Mouse (Mus musculus) kidney, postnatal 36 days (tissue): Measurements from ENCODE around the gene Pxdn.
A peak's percentile ranks its signal among the peaks of the same experiment; 100 is the strongest.

Experiments used
- DNase-seq, 2 experiments: peaks; one replicate each; pipeline ENCODE4 v3.0.0; 2021 to 2022; ENCODE audit warnings: mixed read lengths in 2 of 2

Pxdn gene

DNA sequence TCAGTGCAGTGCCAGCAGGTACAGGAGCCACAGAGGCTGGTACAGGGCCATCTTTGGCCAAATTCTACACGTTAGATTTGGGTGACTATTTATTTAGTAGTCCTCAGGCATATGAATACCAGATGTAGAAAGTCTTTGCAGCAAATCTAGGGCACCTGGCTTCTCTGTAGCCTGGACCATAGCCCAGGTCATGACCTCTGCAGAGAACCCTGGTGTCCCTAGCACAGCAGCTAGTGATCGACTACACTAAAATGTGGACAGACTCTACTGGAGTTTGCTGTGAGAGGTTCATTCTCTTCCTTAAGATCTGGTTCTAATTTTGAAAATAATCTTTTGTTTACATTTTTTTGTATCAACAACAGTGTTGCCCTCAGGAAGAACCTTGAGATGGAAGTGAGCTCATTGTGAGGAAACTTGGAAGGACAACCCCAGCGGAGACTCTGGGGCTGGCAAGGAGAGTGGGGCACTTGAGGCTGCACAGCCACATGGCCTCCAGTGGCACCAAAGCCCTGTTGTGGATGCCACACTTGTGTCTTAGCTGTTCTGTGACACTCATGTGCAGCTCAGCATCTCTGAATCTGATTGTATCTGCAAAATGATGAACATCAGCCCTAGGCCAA lies 90.4 kb downstream of the Pxdn start:
- no peak for DNase-seq

DNA sequence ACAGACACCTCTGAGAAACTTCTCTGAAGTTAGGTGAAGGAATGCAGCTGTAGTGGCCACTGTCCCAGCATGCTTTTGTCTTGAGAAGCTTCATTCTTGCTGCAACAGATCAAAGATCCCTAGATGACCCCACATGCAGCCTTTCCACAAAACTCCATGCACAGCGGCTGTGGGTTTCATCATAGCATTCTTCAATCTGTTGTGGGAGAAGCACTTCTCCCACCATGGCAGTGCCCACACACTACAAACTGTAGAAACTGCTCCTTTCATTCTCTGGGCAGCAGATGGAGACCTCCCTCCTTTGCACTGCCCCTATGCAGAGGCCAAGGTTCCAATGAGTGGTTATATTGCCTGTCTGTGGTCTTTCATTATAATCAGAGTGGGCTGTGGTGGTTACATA lies 91.7 kb downstream of the Pxdn start:
- no peak for DNase-seq

- no peak for DNase-seq
Measured at GRCm38 (mm10) chr12:30030571-30030970, 93.2 kb downstream of the Pxdn start.

DNA sequence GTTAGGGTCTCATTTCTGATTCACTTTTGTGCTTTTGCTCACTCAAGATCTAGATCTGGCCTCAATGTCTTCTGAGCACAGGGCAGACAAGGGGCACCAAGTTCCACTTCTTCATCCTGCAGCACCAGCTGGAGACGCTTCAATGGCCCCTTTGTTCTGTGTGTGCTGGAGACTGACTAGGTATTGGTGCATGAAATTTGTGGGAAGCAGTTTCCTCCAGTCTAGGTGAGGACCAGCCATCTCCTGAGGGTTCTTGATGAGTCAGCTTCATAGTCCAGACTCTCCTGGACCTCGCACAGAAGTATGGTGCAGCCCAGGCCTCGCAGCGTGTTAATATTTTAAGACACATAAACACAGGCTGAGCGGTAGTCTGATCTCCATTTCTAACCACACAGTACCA lies 97.3 kb downstream of the Pxdn start:
- DNase-seq: no peak

GRCm38 (mm10) chr12:30035406-30035805 lies 98.0 kb downstream of the Pxdn start:
- no peak for DNase-seq

DNA sequence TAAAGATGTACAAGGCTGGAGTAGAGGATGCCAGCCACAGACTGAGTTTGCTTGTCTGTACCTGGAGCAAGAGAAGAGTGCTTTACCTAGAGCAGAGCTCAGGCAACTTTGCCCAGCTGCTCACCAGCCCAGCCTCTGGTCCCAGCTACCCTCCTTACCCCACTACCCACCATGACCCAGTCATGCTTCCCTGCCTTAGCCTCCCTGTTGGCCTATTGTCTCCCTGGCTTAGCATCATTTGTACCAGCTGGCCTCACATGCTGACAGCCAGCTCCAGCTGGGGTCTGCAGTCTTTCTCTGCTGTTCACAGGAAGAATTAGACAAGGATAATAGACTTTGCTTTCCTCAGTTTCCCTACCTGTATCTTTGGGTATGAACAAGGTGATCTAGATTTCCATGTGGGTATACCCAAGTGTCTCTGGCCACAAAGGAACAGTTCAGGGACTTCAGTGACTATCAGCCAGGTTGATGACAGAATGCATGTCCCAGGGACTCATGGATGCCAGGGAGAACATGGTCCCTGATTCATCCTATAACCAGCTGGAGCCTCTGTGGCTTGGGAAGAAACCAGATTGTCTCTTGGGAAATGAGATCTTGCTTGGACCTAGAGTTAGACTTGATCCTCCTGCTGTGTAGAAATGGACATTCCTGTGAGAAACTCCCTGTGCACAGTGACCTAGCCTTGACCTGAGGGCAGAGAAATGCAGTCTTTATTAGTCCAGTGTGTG lies 98.6 kb downstream of the Pxdn start:
- DNase-seq: no peak

DNA sequence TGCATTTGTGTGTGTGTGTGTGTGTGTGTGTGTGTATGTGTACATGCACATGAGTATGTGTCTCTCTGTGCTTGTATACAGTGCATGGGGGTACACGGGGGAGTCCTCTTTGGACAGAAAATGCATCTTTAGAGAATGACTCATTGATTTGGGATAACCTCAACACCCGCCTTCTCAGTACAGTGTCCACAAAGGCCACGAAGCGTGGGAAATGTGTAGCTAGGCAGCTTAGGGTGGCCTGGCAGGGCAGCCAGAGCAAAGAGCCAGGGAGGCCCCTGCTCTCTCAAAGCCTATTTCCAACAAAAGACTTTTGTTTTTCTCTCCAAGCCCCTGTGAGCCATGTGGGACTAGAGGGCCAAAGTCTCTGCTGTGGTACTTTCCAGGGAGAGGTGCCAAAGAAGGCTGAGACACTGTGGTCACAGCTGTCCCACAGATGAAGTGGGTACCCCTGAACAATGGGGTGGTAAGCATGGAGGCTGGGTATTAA lies 99.2 kb downstream of the Pxdn start:
- DNase-seq: no peak

DNA sequence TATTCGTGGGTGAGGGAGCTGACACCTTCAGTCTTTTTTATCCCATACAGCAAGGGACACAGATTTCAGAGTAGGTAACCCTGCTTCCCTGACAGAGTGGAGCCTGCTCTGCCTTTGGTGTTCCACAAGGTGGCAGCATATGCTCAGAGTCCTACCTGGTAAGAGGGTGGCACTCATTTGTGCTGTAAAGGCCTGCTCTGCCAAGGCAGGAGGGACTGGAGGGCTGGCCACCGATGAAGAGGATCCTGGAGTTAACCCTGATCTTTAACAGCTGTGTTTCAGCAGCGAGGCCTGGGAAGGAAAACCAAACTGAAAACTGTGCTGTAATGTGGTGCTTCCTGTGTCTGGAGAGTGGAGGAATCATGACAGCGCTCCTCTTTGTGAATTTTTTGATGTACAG lies 102.2 kb downstream of the Pxdn start:
- peak; percentile 57 to 69 for DNase-seq

- DNase-seq: peak; percentile 65 to 77
Measured at GRCm38 (mm10) chr12:30040150-30040549, 102.7 kb downstream of the Pxdn start.

DNA sequence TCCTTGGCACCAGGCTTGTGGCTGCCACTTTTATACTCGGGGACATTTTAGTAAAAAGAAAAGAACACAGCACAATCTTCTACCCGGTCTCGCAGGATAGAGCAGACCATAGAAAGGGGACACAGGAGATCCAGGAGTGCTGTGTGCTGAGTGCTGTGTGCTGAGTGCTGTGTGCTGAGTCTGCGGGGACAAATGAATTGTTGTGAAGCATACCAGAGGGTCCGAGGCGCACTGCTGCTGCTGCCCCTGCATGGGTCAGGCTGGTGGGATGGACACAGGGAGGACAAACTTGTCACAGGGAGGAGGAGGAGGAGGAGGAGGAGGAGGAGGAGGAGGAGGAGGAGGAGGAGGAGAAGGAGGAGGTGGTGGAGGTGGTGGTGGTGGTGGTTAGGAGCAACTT lies 111.4 kb downstream of the Pxdn start:
- no peak for DNase-seq

DNA sequence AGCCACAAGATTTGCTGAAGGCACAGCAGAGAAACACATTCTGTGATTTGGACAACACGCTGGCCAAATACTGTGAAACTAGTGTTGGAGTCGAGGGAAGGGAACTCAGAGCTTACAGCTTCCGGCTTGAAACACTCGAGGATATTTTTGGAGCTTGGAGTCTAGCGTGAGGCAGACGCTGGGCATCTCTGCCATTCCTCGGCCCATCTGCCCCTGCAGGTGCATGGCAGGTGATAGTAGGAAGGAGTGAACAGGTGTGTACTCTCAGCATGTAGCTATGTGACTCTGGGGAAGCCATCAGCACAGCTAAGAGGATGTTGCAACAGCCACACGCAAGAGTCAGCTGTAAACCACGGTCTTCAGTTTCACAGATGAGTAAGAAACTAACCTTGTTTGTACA lies 112.4 kb downstream of the Pxdn start:
- no peak for DNase-seq

- DNase-seq: peak; percentile 46 to 76
Measured at GRCm38 (mm10) chr12:30050235-30050634, 112.8 kb downstream of the Pxdn start.

GRCm38 (mm10) chr12:30054761-30055540 lies 117.5 kb downstream of the Pxdn start:
- DNase-seq: no peak

DNA sequence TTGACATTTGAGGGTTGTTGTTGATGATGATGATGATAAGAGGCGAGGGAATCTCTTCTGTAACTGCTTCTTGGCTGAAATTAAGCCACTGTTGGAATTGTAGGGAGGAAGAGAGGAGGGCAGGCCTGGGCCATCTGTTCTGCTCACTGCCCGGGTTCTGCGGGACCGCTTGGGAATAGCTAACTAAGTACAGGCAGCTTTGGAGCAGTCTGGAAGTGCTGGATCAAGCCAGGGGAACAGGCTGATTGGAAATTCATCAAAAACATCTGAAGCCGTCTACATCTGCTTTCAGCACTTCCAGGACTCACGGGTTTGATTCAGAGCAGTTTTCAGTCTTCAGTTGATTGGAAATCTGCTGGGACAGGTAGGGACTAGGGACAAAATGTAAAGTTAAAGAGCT lies 120.6 kb downstream of the Pxdn start:
- DNase-seq: no peak

- no peak for DNase-seq
Measured at GRCm38 (mm10) chr12:30061503-30062117, 124.2 kb downstream of the Pxdn start.

GRCm38 (mm10) chr12:30062118-30062505 lies 124.7 kb downstream of the Pxdn start:
- DNase-seq: no peak
